In genomic region chr2:121016226-121016625, GRCm38 (mm10) we compare ENCODE assay signal across 29 mouse cellular contexts. TPM values are rescaled to one million over a fixed set of nuclear protein-coding genes. Genes with fewer than 3 reads are reported as not detected.
DNase-seq lines count a peak whose midpoint lies in the region; ATAC-seq and TF ChIP-seq lines count a peak whose summit lies in the region.
"Had no signal": no experiment of that assay in that cellular context is flagged by ENCODE, and none has a peak within 500 bp of the region (broad histone marks: within the 10 kb centered on the region; RNA-seq: fewer than 3 reads in every experiment).

No protein-coding gene starts in this region.

- no peaks in the 10 kb centered on the region for H3K4me1 ChIP-seq in kidney, embryonic 16.5 days (ENCODE audit: insufficient read depth, low read length)
- peaks cover 3% of the 10 kb centered on the region; the same call in 1 of the 2 replicates for H3K4me1 ChIP-seq in cerebellum, adult 2 months (ENCODE audit: control insufficient read depth, insufficient read depth, low read length)
- H3K4me1 ChIP-seq: embryonic facial prominence, embryonic 10.5 days; embryonic facial prominence, embryonic 13.5 days; heart, embryonic 10.5 days; hindbrain, embryonic 12.5 days; hindbrain, embryonic 15.5 days had no signal

- TF ChIP-seq CTCF in cerebellum, adult 2 months (IDR thresholded peaks at IDR 0.05; ENCODE audit: borderline replicate concordance, insufficient read depth, low read depth, low read length): no peak

- no peak overlapping the region for H3K27ac ChIP-seq in kidney, embryonic 16.5 days (ENCODE audit: low read length)
- H3K27ac ChIP-seq in cerebellum, adult 2 months (ENCODE audit: insufficient read depth, low read length): no peak overlapping the region
- H3K27ac ChIP-seq: embryonic facial prominence, embryonic 10.5 days; embryonic facial prominence, embryonic 13.5 days; gastrocnemius, adult 2 months; heart, adult 2 months; heart, embryonic 10.5 days; hindbrain, embryonic 12.5 days; hindbrain, embryonic 15.5 days had no signal

- DNase-seq in kidney, adult 18-20 months: peak; percentile 41
- peak; percentile 78 for DNase-seq in kidney, adult 9 months
- peak; percentile 56 for DNase-seq in kidney, postnatal 10 days
- peak; percentile 69 to 77 for DNase-seq in kidney, postnatal 36 days
- no peak for DNase-seq in cerebellum, adult 18-20 months
- DNase-seq in gastrocnemius, postnatal 4 days (ENCODE audit: low spot score in 2 of 2): no peak
- DNase-seq in cerebellum, adult 2 months: no peak
- DNase-seq: adrenal gland, adult 8-10 months; adrenal gland, postnatal 25 days; cerebellum, adult 11-12 months; cerebellum, postnatal 10 days; cerebellum, postnatal 36 days; embryo, embryonic 11 days; forebrain, postnatal 0 days; gastrocnemius, adult 2 months; gastrocnemius, postnatal 14 days; heart, adult 2 months had no signal

- H3K4me2 ChIP-seq in kidney, embryonic 16.5 days (replicated peaks; ENCODE audit: low read depth, low read length): no peak overlapping the region
- H3K4me2 ChIP-seq: embryonic facial prominence, embryonic 13.5 days; hindbrain, embryonic 12.5 days; hindbrain, embryonic 15.5 days had no signal

- TF ChIP-seq POLR2A in cerebellum, adult 2 months (IDR thresholded peaks at IDR 0.05; ENCODE audit: borderline replicate concordance, insufficient read depth, low read length): no peak

- H3K9ac ChIP-seq in kidney, embryonic 16.5 days (replicated peaks; ENCODE audit: low read length): no peak overlapping the region
- H3K9ac ChIP-seq: embryonic facial prominence, embryonic 13.5 days; forebrain, postnatal 0 days; hindbrain, embryonic 12.5 days; hindbrain, embryonic 15.5 days had no signal

- H3K9me3 ChIP-seq in kidney, embryonic 16.5 days (ENCODE audit: low read length): peaks cover 3% of the 10 kb centered on the region; the same call in 1 of the 2 replicates
- H3K9me3 ChIP-seq: embryonic facial prominence, embryonic 10.5 days; embryonic facial prominence, embryonic 13.5 days; heart, embryonic 10.5 days; hindbrain, embryonic 12.5 days; hindbrain, embryonic 15.5 days had no signal

- 79% methylated on average over 9 of the region's 9 CpGs for WGBS in kidney, embryonic 16.5 days
- WGBS in cerebellum, adult 2 months: 72% methylated on average over 9 of the region's 9 CpGs

- peaks cover 20% of the 10 kb centered on the region for H3K36me3 ChIP-seq in kidney, embryonic 16.5 days (ENCODE audit: insufficient read depth, low read length)

- no peak for ATAC-seq in kidney, embryonic 16.5 days (ENCODE audit: low FRiP score, low TSS enrichment)
- ATAC-seq: CD4-positive, CD25-positive, alpha-beta regulatory T cell, adult 4 months; forebrain, embryonic 14.5 days; forebrain, postnatal 0 days had no signal

- H3K4me3 ChIP-seq in kidney, embryonic 16.5 days (ENCODE audit: low read length): no peak overlapping the region
- no peak overlapping the region for H3K4me3 ChIP-seq in cerebellum, adult 2 months (replicated peaks; ENCODE audit: insufficient read depth, low read depth, low read length)
- H3K4me3 ChIP-seq: embryonic facial prominence, embryonic 10.5 days; embryonic facial prominence, embryonic 13.5 days; erythroblast, embryonic 14.5 days; gastrocnemius, adult 2 months; heart, adult 2 months; heart, embryonic 10.5 days; hindbrain, embryonic 12.5 days; hindbrain, embryonic 15.5 days had no signal

- no peaks in the 10 kb centered on the region for H3K27me3 ChIP-seq in kidney, embryonic 16.5 days (ENCODE audit: insufficient read depth, low read length)
- H3K27me3 ChIP-seq in cerebellum, adult 2 months (ENCODE audit: control insufficient read depth, insufficient read depth, low read length): no peaks in the 10 kb centered on the region
- H3K27me3 ChIP-seq: embryonic facial prominence, embryonic 13.5 days; hindbrain, embryonic 12.5 days; hindbrain, embryonic 15.5 days had no signal

RNA-seq across cellular contexts. Expression of gene Ccndbp1, which starts 8.0 kb away (rescaled TPM):
- polyA plus RNA-seq in kidney, embryonic 16.5 days (2015; fragmentation: Nextera tagmentation; extraction: Ambion mirVana): 49.3 and 55.6 TPM in 2 replicates
- total RNA-seq in gastrocnemius, postnatal 4 days (2021): 10 to 100 TPM; 22.2 to 22.4 TPM
- 155 and 179 TPM in 2 replicates for polyA plus RNA-seq in cerebellum, adult 2 months (2012; rRNA removed)

RNA-seq across cellular contexts. Expression of gene Epb42, which starts 20.6 kb away (rescaled TPM):
- 0.80 and 1.9 TPM in 2 replicates for polyA plus RNA-seq in kidney, embryonic 16.5 days (2015; fragmentation: Nextera tagmentation; extraction: Ambion mirVana)
- total RNA-seq in gastrocnemius, postnatal 4 days (2021): under 1 TPM; 0.52 to 0.57 TPM
- polyA plus RNA-seq in cerebellum, adult 2 months (2012; rRNA removed): 0.38 and 0.51 TPM in 2 replicates
- total RNA-seq: adrenal gland, postnatal 25 days; forebrain, postnatal 0 days; gastrocnemius, adult 2 months; gastrocnemius, postnatal 14 days had no signal
- polyA plus RNA-seq: C2C12; cortical plate, adult 2 months; frontal cortex, adult 2 months had no signal

RNA-seq across cellular contexts. Expression of gene Tmem62, which starts 39.4 kb away (rescaled TPM):
- 5.3 and 5.8 TPM in 2 replicates for polyA plus RNA-seq in kidney, embryonic 16.5 days (2015; fragmentation: Nextera tagmentation; extraction: Ambion mirVana)
- total RNA-seq in gastrocnemius, postnatal 4 days (2021): 1 to 10 TPM; 2.4 to 2.5 TPM
- polyA plus RNA-seq in cerebellum, adult 2 months (2012; rRNA removed): 68.0 and 73.6 TPM in 2 replicates

RNA-seq across cellular contexts. Expression of gene Ubr1, which starts 45.7 kb away (rescaled TPM):
- polyA plus RNA-seq in kidney, embryonic 16.5 days (2015; fragmentation: Nextera tagmentation; extraction: Ambion mirVana): 27.3 and 31.0 TPM in 2 replicates
- total RNA-seq in gastrocnemius, postnatal 4 days (2021): 10 to 100 TPM; 21.6 to 22.3 TPM
- 24.2 and 32.4 TPM in 2 replicates for polyA plus RNA-seq in cerebellum, adult 2 months (2012; rRNA removed)

Comparison
In these comparisons a context has a peak if more than half of its experiments do, and no peak if none do; other contexts are left out.
1. DNase-seq: peak in kidney, adult 18-20 months (single experiment), kidney, adult 9 months (single experiment), kidney, postnatal 10 days (single experiment) and kidney, postnatal 36 days (2 of 2); none in cerebellum, adult 18-20 months (0 of 2), gastrocnemius, postnatal 4 days (0 of 2) and cerebellum, adult 2 months (0 of 2).
2. RNA of gene Tmem62, which starts 39.4 kb away (polyA plus RNA-seq): 68.0 to 73.6 TPM in cerebellum, adult 2 months; 5.3 to 5.8 TPM in kidney, embryonic 16.5 days; every median in the first group is over 10 times any median in the second.